Mouse (Mus musculus) MEL-GATA-1-ER (cell line): Measurements from ENCODE around the gene Dzip1.
A peak's percentile ranks its signal among the peaks of the same experiment; 100 is the strongest.

Experiments
- DNase-seq: peaks from one replicate; pipeline ENCODE4 v3.0.0-alpha.2; 2012; ENCODE audit warnings: low read depth; ENCODE audit errors: extremely low read depth

The Dzip1 gene

GRCm38 (mm10) chr14:118836754-118837153, 88.5 kb downstream of the Dzip1 start:
- DNase-seq, result peak; percentile 71

- DNase-seq, result peak; percentile 51
Measured at GRCm38 (mm10) chr14:118836145-118836544, 89.1 kb downstream of the Dzip1 start.

GRCm38 (mm10) chr14:118834313-118834712, 90.9 kb downstream of the Dzip1 start:
- DNase-seq, result no peak

GRCm38 (mm10) chr14:118833241-118833640, 92.0 kb downstream of the Dzip1 start:
- DNase-seq, result no peak

GRCm38 (mm10) chr14:118831597-118831996, 93.7 kb downstream of the Dzip1 start:
- DNase-seq, result no peak

- DNase-seq, result no peak
Measured at GRCm38 (mm10) chr14:118829331-118830095, 95.7 kb downstream of the Dzip1 start.

- DNase-seq, result no peak
Measured at GRCm38 (mm10) chr14:118827283-118827904, 97.9 kb downstream of the Dzip1 start.

GRCm38 (mm10) chr14:118826346-118826745, 98.9 kb downstream of the Dzip1 start:
- no peak for DNase-seq
